Mouse (Mus musculus): ENCODE measurements around the gene Creg2.
A peak's percentile ranks its signal among the peaks of the same experiment; 100 is the strongest.
"Not testable (repeated sequence)": the region's sequence is repeated elsewhere in the genome, so short reads cannot be mapped to it uniquely, and the experiment has no call there.

The Creg2 gene

DNA sequence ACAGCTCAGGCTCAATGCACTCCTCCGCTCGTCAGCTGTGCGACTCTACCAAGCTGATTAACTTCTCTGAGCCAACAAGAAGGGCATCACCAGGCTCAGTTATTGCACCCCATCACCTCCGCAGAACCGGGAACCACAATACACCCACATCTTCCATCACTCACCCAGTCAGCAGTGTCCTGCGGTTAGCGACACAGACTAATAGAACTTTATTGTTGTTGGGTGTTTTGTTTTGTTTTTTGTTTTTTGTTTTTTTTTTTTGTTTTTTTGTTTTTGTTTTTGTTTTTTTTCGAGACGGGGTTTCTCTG lies at the start of gene Creg2:
Gene Creg2, minus strand, starts transcription at position 234 of the 308 bp plus-strand sequence.
- no peak for DNase-seq (ENCODE audit: low spot score)

- DNase-seq (ENCODE audit: low spot score): peak; percentile 51
Observed at GRCm38 (mm10) chr1:39700599-39701273, 49.5 kb upstream of the Creg2 start.

- peak; percentile 18 for DNase-seq (ENCODE audit: low spot score)
Observed at GRCm38 (mm10) chr1:39698456-39698855, 47.2 kb upstream of the Creg2 start.

DNA sequence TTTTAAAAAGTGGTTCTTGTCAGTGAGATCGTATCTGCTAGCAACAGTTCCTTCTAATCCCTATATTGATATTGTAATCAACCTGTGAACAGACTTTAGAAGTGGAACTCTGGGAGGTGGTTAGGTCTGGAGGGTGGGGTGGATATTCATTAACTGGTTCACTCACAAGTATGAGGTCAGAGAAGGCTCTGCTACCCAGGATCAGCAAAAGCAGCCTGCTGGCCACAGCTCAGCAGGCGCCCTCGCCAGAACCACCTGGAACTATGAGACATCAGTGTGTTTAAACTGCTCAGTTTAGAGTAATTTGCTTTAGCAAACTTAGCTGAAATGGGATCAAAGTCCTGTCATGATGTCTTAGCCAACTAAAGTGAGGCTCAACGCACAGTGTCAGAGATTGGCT lies 43.9 kb upstream of the Creg2 start:
- no peak for DNase-seq (ENCODE audit: low spot score)

GRCm38 (mm10) chr1:39694756-39695155 lies 43.5 kb upstream of the Creg2 start:
- no peak for DNase-seq (ENCODE audit: low spot score)

GRCm38 (mm10) chr1:39691974-39692373 lies 40.7 kb upstream of the Creg2 start:
- no peak for DNase-seq (ENCODE audit: low spot score)

DNA sequence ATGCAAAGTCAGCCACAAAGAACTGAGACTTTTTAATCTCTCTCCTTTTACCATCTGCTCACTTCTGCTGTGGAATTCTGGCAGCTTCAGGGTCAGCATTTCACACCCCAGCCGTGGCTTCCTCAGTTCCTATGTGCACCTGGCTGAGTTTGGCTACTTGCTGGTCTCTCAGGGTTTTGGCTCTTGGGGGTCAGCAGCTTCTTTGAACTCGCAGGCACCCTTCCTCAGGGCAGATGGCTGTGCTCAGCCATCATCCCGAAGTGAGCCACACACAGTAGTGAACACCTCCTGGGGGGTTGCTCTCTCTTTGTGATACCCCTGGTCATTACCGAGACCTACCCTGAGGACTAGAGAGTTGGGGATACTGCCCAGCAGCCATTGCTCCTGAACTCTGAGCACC lies 39.8 kb upstream of the Creg2 start:
- DNase-seq (ENCODE audit: low spot score): no peak

DNA sequence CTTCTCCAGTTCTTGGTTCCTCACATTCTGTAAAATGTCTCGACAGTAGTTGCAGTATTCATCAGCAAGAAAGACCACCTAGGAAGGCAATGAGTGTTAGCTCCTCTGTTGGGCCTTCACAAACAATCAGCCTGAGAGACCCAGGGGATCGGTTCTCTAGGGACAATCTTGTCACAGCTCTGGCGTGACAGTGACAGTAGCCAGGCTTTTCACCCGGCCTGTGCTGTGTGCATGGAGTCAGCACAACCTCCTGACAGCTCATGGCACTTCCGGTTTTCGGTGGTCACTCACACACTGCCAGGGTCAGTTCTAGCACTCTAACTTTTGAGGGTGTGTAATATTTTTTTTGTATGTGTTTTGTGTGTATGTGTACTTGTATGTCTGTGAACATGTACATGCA lies 37.3 kb upstream of the Creg2 start:
- no peak for DNase-seq (ENCODE audit: low spot score)

GRCm38 (mm10) chr1:39687279-39687678 lies 36.0 kb upstream of the Creg2 start:
- DNase-seq (ENCODE audit: low spot score): no peak

DNA sequence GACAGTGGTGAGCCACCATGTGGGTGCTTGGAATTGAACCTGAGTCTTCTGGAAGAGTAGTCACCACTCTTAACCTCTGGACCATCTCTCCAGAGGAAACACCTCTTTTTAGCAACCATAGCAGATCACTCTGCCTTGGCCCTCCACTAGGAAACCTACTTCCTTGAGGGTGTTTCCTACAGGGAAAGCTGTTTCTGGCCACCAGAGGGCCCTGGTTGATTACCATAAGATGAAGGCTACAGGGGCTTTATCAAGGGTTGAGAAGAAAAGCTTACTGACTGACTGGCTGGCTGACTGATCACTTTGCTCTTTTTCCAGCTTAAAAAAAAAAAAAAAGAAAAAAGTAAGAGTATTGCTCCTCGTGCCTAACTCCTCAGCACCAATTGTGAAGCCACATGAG lies 34.6 kb upstream of the Creg2 start:
- DNase-seq (ENCODE audit: low spot score): peak; percentile 79

DNA sequence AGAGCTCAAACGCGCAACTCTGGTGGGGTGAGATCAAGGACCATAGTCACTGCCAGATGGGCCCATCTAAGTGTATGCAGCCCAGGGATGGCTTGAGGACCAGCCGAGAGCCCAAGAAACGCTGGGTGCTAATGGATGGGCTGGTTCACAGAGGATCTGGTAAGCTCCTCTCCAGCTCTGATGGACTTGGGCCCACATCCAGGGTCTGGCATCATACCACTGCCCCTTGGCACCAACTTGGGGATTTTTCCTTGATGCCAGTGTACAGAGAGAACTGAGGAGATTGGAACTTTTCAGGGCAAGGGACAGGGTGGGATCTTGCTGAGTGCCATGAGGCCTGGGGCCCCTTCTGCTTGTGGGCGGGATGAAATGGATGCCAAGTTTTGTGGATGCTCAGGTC lies 30.4 kb upstream of the Creg2 start:
- no peak for DNase-seq (ENCODE audit: low spot score)

- DNase-seq (ENCODE audit: low spot score): no peak
Observed at GRCm38 (mm10) chr1:39680546-39680945, 29.3 kb upstream of the Creg2 start.

GRCm38 (mm10) chr1:39678883-39679282 lies 27.6 kb upstream of the Creg2 start:
- DNase-seq (ENCODE audit: low spot score): no peak

- no peak for DNase-seq (ENCODE audit: low spot score)
Observed at GRCm38 (mm10) chr1:39676221-39676876, 25.1 kb upstream of the Creg2 start.

DNA sequence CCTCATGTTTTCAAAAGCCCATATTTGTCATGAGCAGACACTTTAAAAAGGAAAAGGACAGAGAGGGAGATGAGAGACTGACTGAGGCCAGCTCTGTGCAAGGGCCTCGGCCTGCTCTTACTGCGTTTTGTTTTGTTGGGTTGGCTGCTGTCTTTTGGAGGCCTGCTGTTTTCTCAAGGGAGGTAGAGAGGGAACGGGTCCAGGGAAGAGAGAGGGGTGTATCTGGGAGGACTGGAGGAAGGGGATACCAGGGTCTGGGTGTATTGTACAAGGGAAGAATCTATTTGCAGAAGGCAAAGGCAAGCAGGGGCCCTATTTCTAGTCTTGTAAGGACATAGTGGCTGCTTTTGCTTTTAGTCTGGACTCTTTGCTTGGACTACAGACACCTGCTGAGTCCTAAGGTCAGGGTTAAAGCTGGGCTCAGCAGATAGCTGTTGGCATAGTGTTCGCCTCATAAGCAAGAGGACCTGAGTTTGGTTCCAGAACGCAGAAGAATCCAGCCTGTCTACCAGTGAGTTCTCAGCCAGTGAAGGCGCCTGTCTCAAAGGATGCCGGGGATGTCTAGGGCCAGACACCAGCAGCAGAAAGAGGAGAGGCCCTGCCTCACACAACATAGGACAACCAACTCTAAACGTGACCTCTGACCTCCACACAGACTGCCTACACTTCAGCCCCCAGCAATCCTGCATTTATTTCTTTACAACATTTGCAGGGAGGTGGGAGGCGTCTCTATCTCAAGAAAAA lies 21.3 kb upstream of the Creg2 start:
- no peak for DNase-seq (ENCODE audit: low spot score)

GRCm38 (mm10) chr1:39670211-39670935 lies 19.1 kb upstream of the Creg2 start:
- DNase-seq (ENCODE audit: low spot score): no peak

DNA sequence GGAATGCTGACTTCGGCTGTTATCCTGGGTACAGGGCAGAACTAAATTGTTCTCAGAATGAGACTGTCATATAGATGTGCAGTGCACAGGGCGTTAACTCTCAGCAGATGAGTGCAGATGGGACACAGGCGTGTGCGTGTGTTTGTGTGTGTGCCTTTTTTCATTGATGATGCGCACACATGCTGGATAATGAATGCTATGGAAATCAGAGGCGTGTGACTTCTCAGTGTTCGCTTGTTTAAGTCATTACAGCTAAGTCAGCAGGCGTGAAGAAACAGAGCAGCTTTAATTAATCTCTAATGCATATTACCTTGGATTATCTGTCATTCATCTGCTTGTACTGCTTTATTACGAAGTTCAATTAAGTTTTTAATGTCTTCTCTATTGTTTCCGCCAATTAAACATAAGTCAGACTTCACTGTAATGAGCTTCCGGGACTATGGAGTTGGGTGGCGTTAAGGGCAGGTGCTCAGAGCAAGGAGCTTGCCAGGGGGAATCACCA lies 15.5 kb upstream of the Creg2 start:
- no peak for DNase-seq (ENCODE audit: low spot score)

DNA sequence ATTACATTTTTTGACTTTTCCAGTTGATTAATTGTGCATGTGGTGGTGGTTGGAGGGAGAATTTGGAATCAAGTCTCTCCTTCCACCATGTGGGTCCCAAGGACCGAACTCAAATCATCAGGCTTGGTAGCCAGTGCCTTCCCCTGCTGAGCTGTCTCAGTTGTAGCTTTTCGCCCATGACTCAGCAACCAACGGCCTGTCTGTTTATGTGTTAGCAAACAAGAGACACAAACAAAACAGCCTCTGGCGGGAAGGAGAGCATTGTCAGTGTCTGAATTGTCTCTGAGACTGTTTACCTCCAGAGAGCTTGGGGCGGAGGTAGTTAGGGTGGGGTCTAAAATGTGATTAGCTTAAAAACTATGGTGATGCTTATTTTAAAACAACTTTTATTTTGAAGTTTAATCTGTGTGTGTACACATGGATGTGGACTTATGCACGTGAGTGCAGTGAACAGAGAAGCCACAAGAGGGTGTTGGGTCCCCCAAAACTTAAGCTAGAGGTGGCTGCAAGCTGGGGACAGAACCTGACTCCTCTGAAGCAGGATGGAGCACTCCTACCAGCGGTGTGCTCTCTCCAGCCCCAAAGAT lies 12.9 kb upstream of the Creg2 start:
- DNase-seq (ENCODE audit: low spot score): no peak

- no peak for DNase-seq (ENCODE audit: low spot score)
Observed at GRCm38 (mm10) chr1:39663050-39663449, 11.8 kb upstream of the Creg2 start.

- no peak for DNase-seq (ENCODE audit: low spot score)
Observed at GRCm38 (mm10) chr1:39656976-39657529, 5.8 kb upstream of the Creg2 start.

DNA sequence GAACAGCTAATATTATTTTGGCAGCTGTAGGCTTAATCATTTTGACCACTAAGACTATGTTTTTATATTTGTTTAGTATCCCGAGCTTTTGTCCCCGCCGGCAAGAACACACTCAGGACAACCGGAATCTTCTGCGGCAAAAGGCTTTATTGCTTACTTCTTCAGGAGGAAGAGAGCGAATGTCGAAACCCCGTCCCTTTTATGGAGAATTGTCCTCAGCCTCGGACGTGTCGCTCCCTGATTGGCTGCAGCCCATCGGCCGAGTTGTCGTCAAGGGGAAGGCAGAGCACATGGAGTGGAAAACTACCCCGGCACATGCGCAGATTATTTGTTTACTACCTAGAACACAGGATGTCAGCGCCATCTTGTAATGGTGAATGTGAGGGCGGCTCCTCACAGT lies 3.6 kb upstream of the Creg2 start:
- DNase-seq (ENCODE audit: low spot score): not testable (repeated sequence)

DNA sequence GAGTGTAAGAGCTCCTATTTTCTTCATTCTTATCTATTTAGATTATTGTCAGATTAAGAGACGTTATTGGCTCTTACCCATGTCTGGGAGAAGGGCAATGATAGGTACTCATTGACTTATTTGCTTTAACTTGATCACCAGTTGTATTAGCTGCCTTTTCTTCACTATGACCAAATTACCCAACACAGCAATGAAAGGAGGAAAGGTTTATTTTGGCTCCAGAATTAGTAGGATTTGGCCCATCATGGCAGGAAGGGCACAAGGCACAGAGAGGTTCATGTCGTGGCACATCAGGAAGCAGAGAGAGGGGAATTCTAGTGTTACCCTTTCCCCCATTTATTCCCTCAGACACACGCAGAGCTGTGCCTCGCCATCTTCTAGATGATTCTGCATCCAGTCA lies 1.8 kb upstream of the Creg2 start:
- DNase-seq (ENCODE audit: low spot score): no peak

Measured in embryo, embryonic 10 days (tissue).